Mouse (Mus musculus): ENCODE data around the gene Lama5.

Lama5 gene

GRCm38 (mm10) chr2:180254436-180255209, 29.0 kb upstream of the Lama5 start:
- peak in 1 of 2 experiments; percentile 53 for DNase-seq

GRCm38 (mm10) chr2:180251838-180252237, 26.2 kb upstream of the Lama5 start:
- DNase-seq = no peak

GRCm38 (mm10) chr2:180250930-180251611, 25.4 kb upstream of the Lama5 start:
- DNase-seq = peak; percentile 83 to 84

- peak; percentile 45 to 73 for DNase-seq
Measured at GRCm38 (mm10) chr2:180248947-180249660, 23.4 kb upstream of the Lama5 start.

- no peak for DNase-seq
Measured at GRCm38 (mm10) chr2:180247916-180248315, 22.3 kb upstream of the Lama5 start.

GRCm38 (mm10) chr2:180243108-180243507, 17.4 kb upstream of the Lama5 start:
- DNase-seq = no peak

GRCm38 (mm10) chr2:180238591-180238990, 12.9 kb upstream of the Lama5 start:
- no peak for DNase-seq

GRCm38 (mm10) chr2:180237601-180238345, 12.1 kb upstream of the Lama5 start:
- peak in 1 of 2 experiments; percentile 55 for DNase-seq

- peak in 1 of 2 experiments; percentile 65 for DNase-seq
Measured at GRCm38 (mm10) chr2:180236930-180237329, 11.3 kb upstream of the Lama5 start.

GRCm38 (mm10) chr2:180236500-180236899, 10.8 kb upstream of the Lama5 start:
- peak in 1 of 2 experiments; percentile 41 for DNase-seq

GRCm38 (mm10) chr2:180235788-180236187, 10.1 kb upstream of the Lama5 start:
- DNase-seq = no peak

GRCm38 (mm10) chr2:180234980-180235379, 9.3 kb upstream of the Lama5 start:
- DNase-seq = peak in 1 of 2 experiments; percentile 62

GRCm38 (mm10) chr2:180234353-180234752, 8.7 kb upstream of the Lama5 start:
- no peak for DNase-seq

- DNase-seq = no peak
Measured at GRCm38 (mm10) chr2:180233101-180233904, 7.6 kb upstream of the Lama5 start.

GRCm38 (mm10) chr2:180230482-180230881, 4.8 kb upstream of the Lama5 start:
- DNase-seq = peak in 1 of 2 experiments; percentile 37

- DNase-seq = no peak
Measured at GRCm38 (mm10) chr2:180229129-180229528, 3.5 kb upstream of the Lama5 start.

- DNase-seq = peak; percentile 77 to 86
Measured at GRCm38 (mm10) chr2:180228592-180228991, 2.9 kb upstream of the Lama5 start.

GRCm38 (mm10) chr2:180228060-180228458, 2.4 kb upstream of the Lama5 start:
- no peak for DNase-seq

GRCm38 (mm10) chr2:180227262-180228059, 1.8 kb upstream of the Lama5 start:
- DNase-seq = peak; percentile 82 to 88

- DNase-seq = peak; percentile 58 to 82
Measured at GRCm38 (mm10) chr2:180225044-180225761, 456 bp downstream of the Lama5 start.
